Mouse (Mus musculus) MEL (cell line): ENCODE measurements at regions not wholly inside any gene's neighbourhood (a gene's known extent, or its start where the extent isn't known, plus 50 kb on each side); places are given as distances from the start of the nearest gene placed in this dataset.

Experiments
- CHD2 ChIP-seq: IDR thresholded peaks from 2 replicates; pipeline ENCODE4 v1.6.1; 2011; ENCODE audit warnings: low read length, improper control_type of control experiment
- CTCF ChIP-seq, 3 experiments: IDR thresholded peaks in 2 of 3; conservative IDR thresholded peaks in 1 of 3; 2 replicates each; pipeline ENCODE4 v1.5.1; 2011 to 2012; ENCODE audit warnings: low read length in 3 of 3, low read depth in 2 of 3, mild to moderate bottlenecking in 2 of 3, improper control_type of control experiment in 1 of 3, inconsistent platforms in 1 of 3, mixed read lengths in 1 of 3, moderate library complexity in 1 of 3; ENCODE audit not compliant: control insufficient read depth in 1 of 3, insufficient read depth in 1 of 3, poor library complexity in 1 of 3, severe bottlenecking in 1 of 3
- POLR2A ChIP-seq, 2 experiments: IDR thresholded peaks; 2 replicates each; pipeline ENCODE4 v1.6.1; 2011 to 2012; ENCODE audit warnings: low read length in 2 of 2, mild to moderate bottlenecking in 2 of 2, control low read depth in 1 of 2, improper control_type of control experiment in 1 of 2, low read depth in 1 of 2, moderate library complexity in 1 of 2; ENCODE audit not compliant: control insufficient read depth in 1 of 2, insufficient read depth in 1 of 2, poor library complexity in 1 of 2
- RAD21 ChIP-seq: IDR thresholded peaks from 2 replicates; pipeline ENCODE4 v1.6.1; 2011; ENCODE audit warnings: mild to moderate bottlenecking, low read depth, low read length, improper control_type of control experiment
- SIN3A ChIP-seq: IDR thresholded peaks from 2 replicates; pipeline ENCODE4 v1.6.1; 2012; ENCODE audit warnings: low read length, improper control_type of control experiment, inconsistent platforms

GRCm38 (mm10) chr10:66957373-66957772 lies 138.6 kb upstream of the Jmjd1c start:
- TF ChIP-seq CHD2 = no peak
- TF ChIP-seq POLR2A (IDR thresholded peaks at IDR 0.05; ENCODE audit: control insufficient read depth in 1 of 2, insufficient read depth in 1 of 2, low read depth in 1 of 2, low read length in 2 of 2, poor library complexity in 1 of 2) = no peak
- TF ChIP-seq SIN3A = no peak
- no peak for TF ChIP-seq CTCF (IDR thresholded peaks at IDR 0.05 in 2 of 3, conservative IDR thresholded peaks at IDR 0.05 in 1 of 3; ENCODE audit: control insufficient read depth in 1 of 3, insufficient read depth in 1 of 3, low read depth in 2 of 3, low read length in 3 of 3, poor library complexity in 1 of 3, severe bottlenecking in 1 of 3)
- no peak for TF ChIP-seq RAD21
